Mouse (Mus musculus) small intestine, adult 2 months (tissue): ENCODE measurements at regions not wholly inside any gene's neighbourhood (a gene's known extent, or its start where the extent isn't known, plus 50 kb on each side); places are given as distances from the start of the nearest gene placed in this dataset.

Experiments used
- CTCF ChIP-seq: fragments of 200-500 bp; IDR thresholded peaks from 2 replicates; pipeline ENCODE4 v1.5.1; 2012; ENCODE audit warnings: low read depth, mild to moderate bottlenecking, control low read depth, inconsistent platforms, low read length, moderate library complexity, mixed read lengths; ENCODE audit not compliant: insufficient replicate concordance, insufficient read length; ENCODE audit errors: extremely low read depth
- POLR2A ChIP-seq: fragments of 200-500 bp; IDR thresholded peaks from 2 replicates; pipeline ENCODE4 v1.6.1; 2012; ENCODE audit warnings: low read depth, mild to moderate bottlenecking, control low read depth, inconsistent platforms, low read length, moderate library complexity

GRCm38 (mm10) chr11:24340677-24341076 lies 262.8 kb downstream of the Bcl11a start:
- TF ChIP-seq POLR2A (no peak), CTCF (no peak)
